Mouse (Mus musculus) bone marrow macrophage, adult 2 months (primary cell): ENCODE results near the gene Neurod1.
A peak's percentile ranks its signal among the peaks of the same experiment; 100 is the strongest.

Experiments
- CTCF ChIP-seq: IDR thresholded peaks from 2 replicates; pipeline ENCODE4 v1.5.1; 2012; ENCODE audit warnings: low read depth, mild to moderate bottlenecking, low read length, moderate library complexity
- POLR2A ChIP-seq: IDR thresholded peaks from 2 replicates; pipeline ENCODE4 v1.6.1; 2012; ENCODE audit warnings: mild to moderate bottlenecking, low read depth, low read length, borderline replicate concordance

DNA sequence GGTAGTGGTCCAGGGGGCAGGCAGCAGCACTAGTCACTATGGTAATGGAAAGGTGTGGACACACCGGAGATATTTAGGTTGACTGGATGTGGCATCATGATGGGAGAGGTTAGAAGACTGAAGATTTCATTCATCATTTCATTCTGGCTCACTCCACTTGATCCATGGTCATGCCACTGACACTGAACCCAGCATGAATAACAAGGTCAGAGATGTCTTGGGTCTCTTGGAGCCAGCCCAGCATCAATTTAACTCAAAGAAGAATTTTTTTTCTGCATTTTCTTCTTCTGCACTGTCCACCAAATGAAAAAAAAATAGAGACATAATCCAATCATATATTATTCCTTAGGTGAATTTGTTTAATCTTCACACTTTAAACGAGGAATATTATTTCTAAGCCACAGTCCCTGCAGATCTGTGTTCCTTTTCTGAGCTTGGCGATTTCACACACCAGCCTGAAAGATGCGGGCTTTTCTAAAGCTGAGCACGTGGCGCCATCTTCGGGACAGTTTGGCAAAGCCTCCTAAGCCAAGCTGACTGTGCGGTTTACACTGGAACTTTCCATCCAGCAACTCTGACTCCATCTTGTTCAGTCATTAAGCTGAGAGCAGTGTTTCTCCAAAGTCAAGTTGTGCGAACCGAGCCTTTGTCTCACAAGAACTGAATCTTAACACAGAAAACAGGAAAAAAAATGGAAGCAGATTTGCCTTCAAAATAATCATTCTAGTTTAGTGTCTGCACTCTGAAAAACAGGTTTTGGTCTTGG lies 42.6 kb upstream of the Neurod1 start:
- TF ChIP-seq POLR2A (no peak), CTCF (peak; percentile 54)
